Mouse (Mus musculus): ENCODE results near the gene Sphk2.

The Sphk2 gene

GRCm38 (mm10) chr7:45723301-45723700 lies 5.5 kb upstream of the Sphk2 start:
- no peak for DNase-seq

GRCm38 (mm10) chr7:45722348-45722713 lies 4.5 kb upstream of the Sphk2 start:
- DNase-seq = no peak

DNA sequence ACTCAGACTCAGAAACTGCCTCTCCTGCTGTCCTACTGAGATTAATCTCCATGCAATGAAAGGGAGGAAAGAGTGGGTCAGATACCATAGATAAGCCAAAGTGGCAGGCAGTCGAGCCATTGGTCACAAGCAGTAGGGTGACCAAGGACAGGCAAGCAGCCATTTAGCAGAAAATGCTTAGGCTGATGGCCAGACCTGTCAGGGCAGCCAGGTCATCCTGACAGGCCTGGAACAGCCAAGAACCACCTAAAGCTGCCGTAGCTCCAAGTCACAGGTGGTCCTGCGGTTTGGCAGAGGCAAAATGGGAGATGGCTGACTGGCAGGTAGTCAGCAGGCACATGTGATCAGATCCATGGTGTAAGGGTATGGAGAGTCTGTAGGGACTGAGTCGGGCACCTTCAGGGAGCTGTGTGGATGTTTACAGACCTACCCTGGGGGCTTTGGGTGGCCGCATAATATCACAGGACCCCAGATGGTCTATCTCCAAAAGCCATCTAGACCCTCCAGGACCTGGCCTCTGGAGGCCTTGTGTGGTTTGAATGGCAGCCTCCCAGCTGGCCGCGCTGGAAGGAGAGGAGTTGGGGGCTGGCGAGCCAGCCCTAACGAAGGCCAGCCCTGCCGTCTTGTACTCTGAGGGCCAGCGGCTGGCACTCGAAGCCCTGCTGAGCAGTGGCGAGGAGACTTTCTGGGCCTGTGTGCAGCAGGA lies 4.0 kb upstream of the Sphk2 start:
- no peak for DNase-seq

GRCm38 (mm10) chr7:45721234-45721571 lies 3.4 kb upstream of the Sphk2 start:
- no peak for DNase-seq

DNA sequence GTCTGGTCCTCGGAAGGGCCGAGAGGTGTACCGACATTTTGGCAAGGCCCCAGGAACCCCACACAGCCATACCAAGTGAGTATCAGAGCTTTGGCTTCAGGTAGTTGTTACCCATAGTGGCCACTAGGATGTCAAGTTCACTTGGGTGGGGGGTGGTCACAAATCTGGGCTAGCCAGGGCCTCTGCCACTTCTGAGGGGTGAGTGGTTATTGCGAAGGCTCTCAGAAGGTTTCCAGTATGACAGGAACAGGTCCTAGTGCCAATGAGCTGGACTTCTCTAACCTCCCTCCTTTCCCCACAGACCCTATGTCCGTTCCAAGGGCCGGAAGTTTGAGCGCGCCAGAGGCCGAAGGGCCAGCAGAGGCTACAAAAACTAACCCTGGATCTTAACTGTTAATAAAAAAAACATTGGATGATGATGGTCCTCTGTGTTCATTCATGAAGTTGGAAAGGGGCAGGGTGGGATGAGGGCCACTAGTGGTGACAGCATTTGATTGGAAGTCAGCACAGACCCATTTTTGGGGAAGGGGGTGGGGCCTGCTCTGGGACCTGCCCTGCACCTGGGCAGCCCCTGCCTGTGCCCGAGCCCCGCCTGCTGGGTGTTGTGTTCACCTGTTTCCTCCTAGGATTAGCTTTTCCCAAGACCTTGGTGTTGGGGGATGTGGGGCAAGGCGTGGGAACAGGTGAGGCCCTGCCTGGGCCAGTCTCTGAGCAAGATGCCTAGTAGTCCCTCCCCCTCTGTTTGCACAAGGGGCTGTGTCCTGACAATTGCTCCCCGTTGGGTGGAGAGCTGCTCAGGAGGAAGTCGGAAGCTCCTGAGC lies 2.8 kb upstream of the Sphk2 start, which contains the start of gene Fam83e:
TSS of gene Fam83e (plus strand) at position 800 of the 821 bp plus-strand sequence.
- DNase-seq = no peak

GRCm38 (mm10) chr7:45719738-45720412 lies 2.1 kb upstream of the Sphk2 start:
- no peak for DNase-seq

- DNase-seq = no peak
Observed at GRCm38 (mm10) chr7:45719180-45719579, 1.4 kb upstream of the Sphk2 start.

- DNase-seq = no peak
Observed at GRCm38 (mm10) chr7:45718331-45718730, 529 bp upstream of the Sphk2 start.

GRCm38 (mm10) chr7:45716952-45717917 lies 567 bp downstream of the Sphk2 start:
- no peak for DNase-seq

- DNase-seq = no peak
Observed at GRCm38 (mm10) chr7:45716460-45716857, 1.3 kb downstream of the Sphk2 start.

GRCm38 (mm10) chr7:45715741-45716459 lies 1.9 kb downstream of the Sphk2 start:
- no peak for DNase-seq

- DNase-seq = peak; percentile 97
Observed at GRCm38 (mm10) chr7:45715090-45715708, 2.6 kb downstream of the Sphk2 start, which contains the start of gene Rpl18. Gene Rpl18 (plus strand): TSS chr7:45715457.

DNA sequence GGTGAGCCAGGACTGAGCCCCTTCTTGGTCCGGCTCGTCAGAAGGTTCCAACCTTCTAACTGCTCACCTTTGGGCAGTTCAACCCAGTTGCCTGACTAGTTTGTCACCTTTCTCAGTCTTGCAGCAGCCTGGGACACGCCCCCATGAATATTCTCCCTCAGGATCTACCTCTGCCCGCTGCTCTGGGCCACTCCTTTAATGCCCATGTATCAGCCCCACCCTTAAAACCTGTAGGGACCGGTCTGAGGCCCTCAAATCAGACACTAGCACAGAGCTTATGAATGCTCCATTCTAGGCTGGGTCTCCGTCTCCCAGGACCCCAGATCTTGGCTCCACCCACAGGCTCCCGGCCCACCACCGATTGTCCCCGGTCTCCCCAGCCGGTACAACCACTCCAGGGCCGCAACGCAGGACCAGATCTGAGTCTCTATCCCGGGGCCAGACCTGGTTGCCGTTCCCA lies 3.1 kb downstream of the Sphk2 start:
- no peak for DNase-seq

DNA sequence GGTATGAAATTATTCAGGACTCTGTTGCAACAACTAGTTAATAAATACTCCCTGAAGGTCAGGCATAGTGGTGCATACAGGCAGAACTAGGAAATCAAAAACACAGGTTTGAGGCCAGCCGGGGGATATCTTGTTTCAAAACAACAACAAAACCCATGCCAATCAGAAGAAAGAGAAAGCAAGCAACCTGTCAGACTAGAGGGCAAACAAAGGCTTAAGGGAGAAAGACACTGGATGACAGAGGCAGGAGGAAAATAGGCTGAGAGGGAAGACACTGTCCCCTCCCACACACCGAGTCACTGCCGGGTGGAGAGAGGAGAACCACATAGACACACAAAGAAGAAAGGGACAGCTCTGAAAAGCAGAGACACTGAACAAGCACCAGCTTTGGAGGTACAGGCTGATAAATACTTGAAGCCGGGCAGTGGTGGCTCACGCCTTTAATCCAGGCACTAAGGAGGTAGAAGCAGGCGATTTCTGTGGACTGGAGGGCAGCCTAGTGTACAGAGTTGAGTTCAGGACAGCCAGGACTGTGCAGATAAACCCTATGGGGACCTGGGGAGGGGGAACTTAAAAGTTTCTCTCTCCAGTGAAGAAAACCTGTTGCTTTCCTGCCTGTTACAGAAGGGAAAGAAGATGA lies 3.8 kb downstream of the Sphk2 start:
- DNase-seq = no peak

DNA sequence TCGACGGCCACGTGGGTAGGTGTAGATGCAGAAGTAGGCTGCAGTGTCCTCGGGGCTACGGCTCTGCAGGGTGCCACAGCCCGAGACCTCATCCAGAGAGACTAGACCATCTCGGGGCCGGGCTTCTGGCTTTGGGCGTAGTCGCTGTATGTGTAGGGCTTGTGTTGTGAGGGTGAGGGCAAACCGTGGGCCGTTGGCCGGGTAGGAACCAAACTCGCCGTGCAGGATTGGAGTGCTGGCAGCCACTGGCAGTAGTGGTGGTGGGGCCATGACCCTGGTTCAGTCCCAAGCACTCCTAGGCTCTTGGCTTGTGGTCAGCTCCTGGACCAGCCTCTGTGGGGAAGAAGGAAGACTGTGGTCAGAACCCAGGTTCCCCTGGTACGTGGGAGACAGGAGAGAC lies 4.4 kb downstream of the Sphk2 start:
- no peak for DNase-seq

- DNase-seq = no peak
Observed at GRCm38 (mm10) chr7:45712022-45712757, 5.6 kb downstream of the Sphk2 start.

- DNase-seq = no peak
Observed at GRCm38 (mm10) chr7:45711316-45712021, 6.3 kb downstream of the Sphk2 start.

DNA sequence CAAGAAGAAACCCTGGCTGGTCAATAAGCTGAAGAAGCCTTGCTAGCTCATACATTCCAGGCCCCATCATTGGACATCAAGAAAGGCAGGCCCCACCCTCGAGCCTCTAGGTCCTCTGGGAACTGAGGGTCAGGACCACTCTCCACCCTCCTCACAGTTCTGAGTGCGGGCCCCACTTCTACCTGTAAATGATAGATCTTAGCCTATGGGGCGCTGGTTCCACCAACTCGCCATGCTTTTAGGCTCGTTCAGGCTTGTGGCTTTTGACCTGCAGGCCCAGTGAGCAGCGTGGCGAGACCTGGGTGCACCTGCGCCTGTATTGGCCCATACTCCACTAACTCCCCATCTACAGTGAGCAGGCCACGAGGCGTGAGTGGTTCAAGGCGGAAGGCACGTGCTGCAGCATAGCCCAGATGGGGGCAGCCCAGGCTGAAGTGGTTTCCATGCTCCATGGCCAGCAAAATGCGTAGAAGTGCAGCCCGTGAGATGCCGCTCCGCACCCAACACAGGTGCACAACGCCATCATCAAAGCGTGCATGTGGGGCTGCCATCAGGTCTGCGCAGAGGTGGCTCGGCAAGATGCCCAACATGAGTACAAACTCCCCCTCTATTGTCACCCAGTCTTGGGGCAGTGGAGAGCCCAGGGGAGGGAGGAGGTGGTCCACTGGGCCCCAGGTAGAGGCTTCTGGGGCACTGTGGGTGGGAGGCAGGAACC lies 7.2 kb downstream of the Sphk2 start:
- DNase-seq = no peak
